Mouse (Mus musculus) macrophage (primary cell): ENCODE results near the gene Gm10226. TPM values are rescaled to one million over a fixed set of nuclear protein-coding genes. Genes with fewer than 3 reads are reported as not detected.
"Not testable (repeated sequence)": the region's sequence is repeated elsewhere in the genome, so short reads cannot be mapped to it uniquely, and the experiment has no call there.

ENCODE experiments used
- H3K27ac ChIP-seq: fragments of 350-480 bp; formaldehyde crosslinking; 2 replicates; pipeline ENCODE4 v1.9.0; 2021
- H3K36me3 ChIP-seq: fragments of 350-480 bp; formaldehyde crosslinking; 2 replicates; pipeline ENCODE4 v1.9.0; 2021; ENCODE audit errors: inconsistent target
- H3K4me3 ChIP-seq: fragments of 350-480 bp; formaldehyde crosslinking; 2 replicates; pipeline ENCODE4 v1.9.0; 2021; ENCODE audit errors: inconsistent target
- H3K79me2 ChIP-seq: fragments of 350-480 bp; formaldehyde crosslinking; 2 replicates; pipeline ENCODE4 v1.9.0; 2021; ENCODE audit errors: inconsistent target
- WGBS: methylation state at CpG from one replicate; pipeline ENCODE4 v1.1.7; 2026; ENCODE audit warnings: inconsistent platforms; ENCODE audit not compliant: missing documents; 5-methylcytosine and 5-hydroxymethylcytosine counted together
- polyA plus RNA-seq: library from polyadenylated mRNA; stranded (reverse); fragments of 250-400 nt; gene quantifications from 3 replicates; pipeline ENCODE4 v1.2.4, GENCODE M21; 2018; ENCODE audit warnings: inconsistent platforms
- total RNA-seq, 78 experiments: library from RNA; depleted of rRNA; stranded (reverse); fragments of 250-400 nt; gene quantifications; 1 replicate in 9 of 78; 2 replicates in 24 of 78; 3 replicates in 43 of 78; 4 replicates in 2 of 78; pipeline ENCODE4 v1.2.4; 2018; ENCODE audit warnings: inconsistent platforms in 56 of 78

Gm10226 gene
- 10 to 100 TPM in 12 of 26 experiments, not detected in 14; 11.9 to 29.8 (median 14.3) TPM for total RNA-seq (2018; cell fraction: chromatin; rRNA removed)
- 10 to 100 TPM in 1 of 26 experiments, 1 to 10 TPM in 18, not detected in 7; 2.9 to 10.7 (median 6.2) TPM for total RNA-seq (2018; cell fraction: cytosol; rRNA removed)
- total RNA-seq (2018; cell fraction: nucleus; rRNA removed) = 10 to 100 TPM in 3 of 26 experiments, 1 to 10 TPM in 4, not detected in 19; 6.1 to 16.8 (median 9.3) TPM
- polyA plus RNA-seq = 7.3 to 39.8 TPM in 2 of 3 replicates, not detected in the other

- Histone ChIP-seq H3K27ac (no peak within 1 kb of the TSS), H3K36me3 (peaks cover 38% of the 10 kb centered on the region), H3K79me2 (no peaks in the 10 kb centered on the region), H3K4me3 (no peak within 1 kb of the TSS)
- WGBS = 100% methylated on average over 3 of the region's 3 CpGs
Measured at GRCm38 (mm10) chr17:21691560-21691959, at the start of gene Gm10226. Gm10226 (plus strand) TSS chr17:21691860.

- no peaks in the 10 kb centered on the region for H3K36me3 ChIP-seq
- WGBS = 95% methylated on average over 3 of the region's 3 CpGs
- no peaks in the 10 kb centered on the region for H3K79me2 ChIP-seq
Measured at GRCm38 (mm10) chr17:21648791-21649190, 42.9 kb upstream of the Gm10226 start.

GRCm38 (mm10) chr17:21649936-21650335, 41.7 kb upstream of the Gm10226 start:
- WGBS = 14% methylated on average over 2 of the region's 2 CpGs
- H3K79me2 ChIP-seq = no peaks in the 10 kb centered on the region
- peak overlapping the region; percentile 55 for H3K27ac ChIP-seq
- peak overlapping the region; percentile 33; the same call in 1 of the 2 replicates for H3K4me3 ChIP-seq
- H3K36me3 ChIP-seq = no peaks in the 10 kb centered on the region

More at GRCm38 (mm10) chr17:21648791-21649190, 42.9 kb upstream of the Gm10226 start:
- Histone ChIP-seq H3K27ac (no peak overlapping the region), H3K4me3 (no peak overlapping the region)

- Histone ChIP-seq H3K4me3 (peak within 1 kb of the TSS; percentile 33), H3K27ac (peak within 1 kb of the TSS; percentile 55)
- H3K36me3 ChIP-seq, H3K79me2 ChIP-seq: not testable (repeated sequence)
- WGBS = 0% methylated on average over 13 of the region's 17 CpGs
Measured at GRCm38 (mm10) chr17:21650364-21650907, 41.2 kb upstream of the Gm10226 start, which contains the start of gene Zfp983. Zfp983 (plus strand) TSS chr17:21650624.

- H3K27ac ChIP-seq, H3K79me2 ChIP-seq, H3K36me3 ChIP-seq, H3K4me3 ChIP-seq: not testable (repeated sequence)
- WGBS = 0% methylated on average over 1 of the region's 1 CpGs
Measured at GRCm38 (mm10) chr17:21678826-21679225, 12.8 kb upstream of the Gm10226 start.

GRCm38 (mm10) chr17:21679273-21680018, 12.2 kb upstream of the Gm10226 start:
- Histone ChIP-seq H3K79me2 (no peaks in the 10 kb centered on the region), H3K4me3 (peak overlapping the region; percentile 43), H3K36me3 (peaks cover under 1% of the 10 kb centered on the region; the same call in 1 of the 2 replicates), H3K27ac (peak overlapping the region; percentile 55)
- WGBS = under 1% methylated on average over 9 of the region's 9 CpGs

- H3K36me3 ChIP-seq, H3K79me2 ChIP-seq: not testable (repeated sequence)
- peak overlapping the region; percentile 55 for H3K27ac ChIP-seq
- H3K4me3 ChIP-seq = peak overlapping the region; percentile 43
- 1% methylated on average over 10 of the region's 10 CpGs for WGBS
Measured at GRCm38 (mm10) chr17:21680019-21680376, 11.7 kb upstream of the Gm10226 start.

- H3K79me2 ChIP-seq = no peaks in the 10 kb centered on the region
- H3K27ac ChIP-seq = no peak overlapping the region
- no peak overlapping the region for H3K4me3 ChIP-seq
- H3K36me3 ChIP-seq = peaks cover 28% of the 10 kb centered on the region
- WGBS = 83% methylated on average over 3 of the region's 3 CpGs
Measured at GRCm38 (mm10) chr17:21693342-21693741, 1.7 kb downstream of the Gm10226 start.

GRCm38 (mm10) chr17:21696073-21696472, 4.4 kb downstream of the Gm10226 start:
- no peak overlapping the region for H3K27ac ChIP-seq
- H3K4me3 ChIP-seq = no peak overlapping the region
- H3K36me3 ChIP-seq = peaks cover 1% of the 10 kb centered on the region; the same call in 1 of the 2 replicates
- no peaks in the 10 kb centered on the region for H3K79me2 ChIP-seq

- H3K79me2 ChIP-seq = no peaks in the 10 kb centered on the region
- H3K36me3 ChIP-seq = no peaks in the 10 kb centered on the region
- H3K4me3 ChIP-seq = no peak overlapping the region
- no peak overlapping the region for H3K27ac ChIP-seq
- 46% methylated on average over 4 of the region's 5 CpGs for WGBS
Measured at GRCm38 (mm10) chr17:21702281-21703240, 10.9 kb downstream of the Gm10226 start.

GRCm38 (mm10) chr17:21703414-21703813, 11.8 kb downstream of the Gm10226 start:
- Histone ChIP-seq H3K79me2 (no peaks in the 10 kb centered on the region), H3K27ac (no peak overlapping the region), H3K36me3 (no peaks in the 10 kb centered on the region), H3K4me3 (no peak overlapping the region)
- WGBS = 6% methylated on average over 1 of the region's 1 CpGs

GRCm38 (mm10) chr17:21707343-21707996, 15.8 kb downstream of the Gm10226 start, which contains the start of gene Zfp760:
Zfp760 (plus strand) TSS chr17:21707741.
- H3K79me2 ChIP-seq = no peaks in the 10 kb centered on the region
- 13% methylated on average over 26 of the region's 26 CpGs for whole genome bisulfite sequencing
- H3K36me3 ChIP-seq = no peaks in the 10 kb centered on the region
- peak within 1 kb of the TSS; percentile 67 for H3K4me3 ChIP-seq
- H3K27ac ChIP-seq = peak within 1 kb of the TSS; percentile 46

- Histone ChIP-seq H3K27ac (0 out of 2 replicates have a peak overlapping the region, but pooled peaks have one; percentile 46), H3K36me3 (no peaks in the 10 kb centered on the region), H3K79me2 (no peaks in the 10 kb centered on the region), H3K4me3 (peak overlapping the region; percentile 67)
- WGBS = 3% methylated on average over 2 of the region's 2 CpGs
Measured at GRCm38 (mm10) chr17:21708401-21708800, 16.7 kb downstream of the Gm10226 start.

GRCm38 (mm10) chr17:21730495-21730894, 38.8 kb downstream of the Gm10226 start, which contains the start of gene Zfp229:
Zfp229 (plus strand) TSS chr17:21730795.
- 100% methylated on average over 4 of the region's 22 CpGs for WGBS
- not testable (repeated sequence) for H3K27ac ChIP-seq, H3K36me3 ChIP-seq, H3K4me3 ChIP-seq, H3K79me2 ChIP-seq
